ENCODE assay signal across 24 mouse cellular contexts in the genomic region with DNA sequence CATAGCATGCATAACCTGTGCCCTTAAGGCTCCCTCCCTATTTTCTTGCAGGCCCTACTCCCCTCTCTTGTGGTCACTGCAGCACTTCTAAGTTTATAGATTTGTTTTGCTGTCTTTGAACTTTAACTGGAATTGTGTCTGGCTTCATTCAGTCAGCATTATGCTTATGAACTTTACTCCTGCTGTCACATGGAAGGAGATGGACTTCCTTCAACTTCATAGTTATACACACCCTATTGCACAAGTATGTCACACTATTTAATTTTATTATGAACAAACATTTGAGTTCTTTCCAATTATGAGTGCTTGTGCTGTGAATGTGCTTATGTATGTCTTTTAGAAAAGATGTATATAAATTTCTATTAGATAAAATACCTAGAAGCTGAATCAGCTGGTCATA.
"Had no signal": no experiment of that assay in that cellular context is flagged by ENCODE, and none has a peak within 500 bp of the region (broad histone marks: within the 10 kb centered on the region; RNA-seq: fewer than 3 reads in every experiment).

No protein-coding gene starts in this region.

- H3K9ac ChIP-seq: heart, embryonic 12.5 days; hindbrain, embryonic 12.5 days; hindbrain, embryonic 14.5 days; limb, embryonic 12.5 days; liver, embryonic 13.5 days; liver, embryonic 15.5 days had no signal

- H3K27me3 ChIP-seq: heart, embryonic 12.5 days; hindbrain, embryonic 12.5 days; limb, embryonic 12.5 days; liver, embryonic 13.5 days; liver, embryonic 15.5 days had no signal

- H3K9me3 ChIP-seq: hindbrain, embryonic 10.5 days; hindbrain, embryonic 12.5 days; limb, embryonic 10.5 days; limb, embryonic 12.5 days; liver, embryonic 13.5 days; liver, embryonic 15.5 days had no signal

- H3K36me3 ChIP-seq: heart, embryonic 12.5 days; hindbrain, embryonic 10.5 days; hindbrain, embryonic 12.5 days; limb, embryonic 10.5 days; limb, embryonic 12.5 days; liver, embryonic 13.5 days; liver, embryonic 15.5 days had no signal

- DNase-seq: gastrocnemius, adult 2 months; gastrocnemius, postnatal 10 days; gastrocnemius, postnatal 25 days; heart, postnatal 10 days; heart, postnatal 4 days; kidney, adult 11 months; kidney, adult 2 months; kidney, postnatal 10 days; kidney, postnatal 25 days; kidney, postnatal 4 days; liver; liver, embryonic 13.5 days had no signal

- H3K4me1 ChIP-seq: hindbrain, embryonic 10.5 days; hindbrain, embryonic 12.5 days; limb, embryonic 10.5 days; limb, embryonic 12.5 days; liver, embryonic 15.5 days had no signal

- H3K4me2 ChIP-seq: heart, embryonic 12.5 days; hindbrain, embryonic 12.5 days; hindbrain, embryonic 14.5 days; limb, embryonic 12.5 days; liver, embryonic 11.5 days; liver, embryonic 13.5 days; liver, embryonic 15.5 days had no signal

- H3K4me3 ChIP-seq: gastrocnemius, adult 2 months; heart, embryonic 12.5 days; hindbrain, embryonic 10.5 days; hindbrain, embryonic 12.5 days; layer of hippocampus, adult 2 months; left cerebral cortex, adult 2 months; limb, embryonic 10.5 days; limb, embryonic 12.5 days; liver, embryonic 13.5 days; liver, embryonic 15.5 days had no signal

- ATAC-seq: hindbrain, embryonic 16.5 days; inflammation-experienced regulatory T-cells, adult 6 months had no signal

- H3K27ac ChIP-seq: hindbrain, embryonic 10.5 days; hindbrain, embryonic 12.5 days; hindbrain, embryonic 14.5 days; layer of hippocampus, adult 2 months; left cerebral cortex, adult 2 months; limb, embryonic 10.5 days; limb, embryonic 12.5 days; liver, embryonic 13.5 days; liver, embryonic 15.5 days had no signal
